Mouse (Mus musculus) megakaryocyte, adult 5-6 weeks (primary cell): Measurements from ENCODE around the gene Mex3d. TPM values are rescaled to one million over a fixed set of nuclear protein-coding genes. Genes with fewer than 3 reads are reported as not detected.
A peak's percentile ranks its signal among the peaks of the same experiment; 100 is the strongest.

ENCODE experiments used
- ATAC-seq: 2 replicates; pipeline ENCODE4 v1.8.0; 2016; ENCODE audit warnings: mild to moderate bottlenecking, inconsistent platforms; ENCODE audit not compliant: poor library complexity, severe bottlenecking
- total RNA-seq, 2 experiments: library from RNA; stranded (forward) in 1 of 2; stranded (reverse) in 1 of 2; fragments of 153-499, 151-499 nt in 1 of 2; fragments of 221-1000, 200-1000 nt in 1 of 2; gene quantifications; 2 replicates each; pipeline versions ENCODE4 v1.2.3 to v1.2.4; 2015 to 2017

The Mex3d gene
- total RNA-seq, 2 experiments from 2014 or later, result 2.6 to 5.0 TPM

DNA sequence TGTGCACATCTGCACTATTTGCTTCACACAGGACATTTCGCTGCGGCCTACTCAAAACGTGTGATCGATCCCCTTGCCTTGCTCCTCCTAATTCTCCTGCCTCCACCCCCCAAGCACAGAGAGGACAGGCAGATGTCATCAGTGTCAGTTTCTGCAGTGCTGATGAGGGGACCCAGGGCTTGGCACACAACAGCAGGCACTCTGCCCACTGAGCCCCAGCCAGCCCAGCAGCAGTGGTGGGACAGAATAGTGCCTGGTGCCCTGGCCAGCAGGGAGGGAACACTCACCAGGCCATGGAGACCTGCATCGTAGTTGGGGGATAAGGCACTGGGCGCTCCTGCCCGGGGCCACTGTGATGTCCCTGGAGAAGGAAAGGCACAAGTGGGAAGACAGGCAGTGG, 28.1 kb upstream of the Mex3d start:
- no peak for ATAC-seq

DNA sequence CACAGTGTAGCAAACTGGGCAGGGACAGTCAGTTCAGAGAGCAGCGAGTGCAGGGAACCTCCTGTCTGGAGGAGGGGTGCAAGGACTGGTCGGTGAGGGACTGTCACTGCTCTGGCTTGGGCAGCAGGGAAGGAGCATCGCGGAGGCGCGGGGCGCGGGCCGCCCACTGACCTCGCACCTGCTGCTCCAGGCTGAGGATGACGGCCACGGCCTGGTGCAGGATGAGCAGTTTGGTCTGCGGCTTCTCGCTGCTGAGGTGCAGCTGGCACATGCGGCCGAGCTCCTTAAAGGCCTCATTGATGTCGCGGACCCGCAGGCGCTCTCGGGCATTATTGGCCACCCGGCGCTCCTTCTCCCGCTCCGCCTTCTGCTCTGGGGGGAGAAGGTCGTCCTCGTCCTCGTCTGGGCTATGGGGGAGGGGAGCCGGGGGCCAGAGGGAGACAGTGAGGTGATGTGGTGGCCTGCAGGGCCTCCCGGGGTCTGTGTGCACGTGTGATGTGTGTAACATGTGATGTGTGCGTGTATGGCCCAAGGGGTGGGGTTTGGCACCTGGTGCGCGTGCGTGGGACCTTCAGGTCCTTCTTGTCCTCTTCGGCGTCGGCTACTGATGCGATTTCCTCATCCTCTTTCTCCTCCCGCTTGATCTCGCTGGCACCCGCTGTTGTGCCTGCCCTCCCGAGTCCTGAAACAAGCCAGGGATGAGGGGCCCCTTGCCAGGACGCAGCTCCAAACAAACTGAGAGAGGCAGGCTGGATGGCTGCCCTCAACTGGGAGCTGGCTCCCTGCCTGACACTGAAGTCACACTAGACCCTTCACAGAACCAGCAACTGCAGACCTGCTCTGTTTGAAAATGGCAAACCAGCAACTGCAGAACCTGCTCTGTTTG, 25.4 kb upstream of the Mex3d start:
- no peak for ATAC-seq

GRCm38 (mm10) chr10:80407924-80408323, 20.5 kb upstream of the Mex3d start:
- ATAC-seq, result no peak

- ATAC-seq, result peak; percentile 94
These were observed 19.4 kb upstream of the Mex3d start, which contains the start of gene Uqcr11 for GRCm38 (mm10) chr10:80406684-80407501. TSS of gene Uqcr11 (minus strand) at chr10:80406830.

GRCm38 (mm10) chr10:80405481-80406173, 18.2 kb upstream of the Mex3d start:
- no peak for ATAC-seq

- no peak for ATAC-seq
These were observed 15.7 kb upstream of the Mex3d start for GRCm38 (mm10) chr10:80403044-80403692.

- ATAC-seq, result no peak
These were observed 13.3 kb upstream of the Mex3d start for GRCm38 (mm10) chr10:80400704-80401161.

- no peak for ATAC-seq
These were observed 12.7 kb upstream of the Mex3d start for GRCm38 (mm10) chr10:80399973-80400703.

GRCm38 (mm10) chr10:80399191-80399972, 11.9 kb upstream of the Mex3d start, which contains the start of gene Mbd3:
TSS of gene Mbd3 (minus strand) at chr10:80399550.
- ATAC-seq, result peak; percentile 91

GRCm38 (mm10) chr10:80398719-80399190, 11.3 kb upstream of the Mex3d start:
- ATAC-seq, result peak; percentile 66

GRCm38 (mm10) chr10:80398174-80398535, 10.7 kb upstream of the Mex3d start:
- ATAC-seq, result no peak

DNA sequence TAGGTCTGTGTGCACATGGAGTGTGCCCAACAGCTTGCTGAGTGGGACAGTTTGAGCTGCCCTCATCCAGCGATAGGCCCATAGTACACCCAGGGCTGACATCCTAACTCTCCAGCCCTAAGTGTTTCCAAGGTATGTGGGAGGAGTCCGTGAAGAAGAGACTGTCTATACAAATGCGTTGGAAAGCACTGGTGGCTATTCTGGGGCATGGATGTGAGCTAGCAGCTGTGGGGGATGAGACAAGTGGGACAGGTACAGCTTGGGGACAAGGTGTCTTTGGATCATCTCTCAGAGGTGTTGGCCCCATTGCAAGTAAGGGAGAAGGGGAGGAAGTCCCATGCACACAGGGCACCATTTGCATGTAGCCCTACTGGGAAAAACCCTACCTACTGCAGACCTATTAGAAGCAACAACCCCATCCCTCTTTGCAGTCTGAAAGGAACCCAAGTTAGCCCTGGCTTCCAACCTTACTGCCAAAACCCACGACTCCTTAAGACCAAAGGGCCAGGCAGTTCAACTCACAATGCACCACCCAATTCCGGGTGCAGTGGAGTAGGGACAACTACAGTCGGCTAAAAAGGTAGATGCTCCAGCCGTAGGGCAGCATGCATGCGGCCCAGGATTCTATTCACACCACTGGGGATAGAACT, 10.2 kb upstream of the Mex3d start:
- no peak for ATAC-seq

GRCm38 (mm10) chr10:80396822-80397523, 9.5 kb upstream of the Mex3d start:
- no peak for ATAC-seq

GRCm38 (mm10) chr10:80395025-80395627, 7.7 kb upstream of the Mex3d start:
- no peak for ATAC-seq

GRCm38 (mm10) chr10:80392687-80393086, 5.2 kb upstream of the Mex3d start:
- ATAC-seq, result no peak

DNA sequence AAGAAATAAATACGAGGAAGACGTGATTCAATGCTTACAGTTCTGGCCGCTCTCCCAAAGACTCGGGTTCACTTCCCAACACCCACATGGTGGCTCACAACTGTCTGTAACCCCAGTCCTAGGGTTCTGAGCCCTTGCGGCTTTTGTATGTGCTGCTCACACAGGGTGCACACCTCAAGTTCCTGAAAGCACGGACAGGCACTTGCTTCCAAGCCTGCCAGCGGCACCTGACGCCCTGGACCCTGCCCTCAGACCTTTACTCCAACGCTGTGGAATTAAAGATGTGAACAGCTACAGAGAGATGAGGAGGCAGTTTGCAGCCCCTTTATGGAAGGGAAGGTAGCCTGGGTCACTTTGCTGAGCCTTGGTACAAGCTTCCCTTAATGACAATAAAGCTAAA, 3.2 kb upstream of the Mex3d start:
- no peak for ATAC-seq

- ATAC-seq, result no peak
These were observed 1.8 kb upstream of the Mex3d start for GRCm38 (mm10) chr10:80389185-80389708.
